Mouse (Mus musculus) small intestine, adult 2 months (tissue): Measurements from ENCODE around the gene Smug1.

Experiments used
- CTCF ChIP-seq: fragments of 200-500 bp; IDR thresholded peaks from 2 replicates; pipeline ENCODE4 v1.5.1; 2012; ENCODE audit warnings: low read depth, mild to moderate bottlenecking, control low read depth, inconsistent platforms, low read length, moderate library complexity, mixed read lengths; ENCODE audit not compliant: insufficient replicate concordance, insufficient read length; ENCODE audit errors: extremely low read depth
- POLR2A ChIP-seq: fragments of 200-500 bp; IDR thresholded peaks from 2 replicates; pipeline ENCODE4 v1.6.1; 2012; ENCODE audit warnings: low read depth, mild to moderate bottlenecking, control low read depth, inconsistent platforms, low read length, moderate library complexity

- TF ChIP-seq CTCF, result no peak
- no peak for TF ChIP-seq POLR2A
Measured at GRCm38 (mm10) chr15:103167786-103168185, 894 bp upstream of the Smug1 start.
